Mouse (Mus musculus) cerebellum, postnatal 14 days (tissue): ENCODE measurements around the gene Tspan14.
A peak's percentile ranks its signal among the peaks of the same experiment; 100 is the strongest.

Experiments
- DNase-seq, 2 experiments: peaks; one replicate each; pipeline ENCODE4 v3.0.0; 2021; ENCODE audit warnings: mixed read lengths in 2 of 2

The Tspan14 gene

GRCm38 (mm10) chr14:40966392-40966861, at the start of gene Tspan14:
TSS of gene Tspan14 (minus strand) at chr14:40966807.
- no peak for DNase-seq

GRCm38 (mm10) chr14:41014701-41015240, 48.2 kb upstream of the Tspan14 start:
- DNase-seq, result no peak

DNA sequence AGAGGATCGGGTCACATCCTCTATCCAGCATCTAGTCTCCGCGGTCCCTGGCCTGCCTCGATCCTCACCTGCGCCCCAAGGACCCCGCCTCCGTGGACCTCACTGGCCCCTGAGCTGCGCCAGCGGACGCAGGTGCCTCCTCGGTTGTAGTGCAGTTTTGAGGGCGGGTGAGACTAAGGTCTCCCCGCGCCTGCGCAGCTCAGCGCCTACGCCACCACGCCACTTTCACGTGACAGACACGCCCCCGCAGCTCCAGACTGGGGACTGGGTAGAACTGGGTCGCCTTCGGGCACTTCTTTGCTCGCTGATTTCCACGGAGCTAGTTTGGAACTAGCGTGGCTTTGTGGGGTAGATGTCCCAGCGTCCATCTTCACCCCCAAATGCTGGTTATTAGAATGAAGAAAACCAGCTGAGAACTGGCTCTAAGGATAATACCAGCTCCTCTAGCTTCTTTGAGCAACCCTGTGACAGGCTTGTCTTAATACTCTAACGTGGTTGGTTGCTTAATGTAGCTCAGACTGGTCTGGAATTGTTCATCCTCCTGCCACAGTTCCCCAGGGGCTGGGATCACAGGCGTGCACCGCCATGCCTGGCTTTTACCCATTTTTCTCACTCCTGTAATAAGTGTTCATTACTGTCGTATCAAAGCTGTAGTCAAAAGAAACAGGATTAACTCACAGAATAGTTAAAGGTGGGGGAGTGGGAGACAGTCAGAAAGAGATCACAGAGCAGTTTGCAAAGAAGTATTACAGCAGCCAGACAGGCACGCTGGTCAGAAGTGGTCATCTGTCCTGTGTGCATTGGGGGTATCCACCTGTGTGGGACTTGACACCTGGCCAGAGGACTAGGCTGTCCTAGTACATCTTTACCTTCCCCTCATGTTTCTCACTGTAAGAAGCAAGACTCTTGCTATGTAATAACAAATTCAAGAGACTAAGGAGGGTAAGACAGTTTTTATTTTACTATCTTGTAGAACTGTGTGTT, 47.3 kb upstream of the Tspan14 start, which contains the start of gene Fam213a:
Gene Fam213a (minus strand): TSS at position 159 of the 984 bp plus-strand sequence.
- peak; percentile 94 for DNase-seq

GRCm38 (mm10) chr14:41013143-41013542, 46.5 kb upstream of the Tspan14 start:
- peak in 1 of 2 experiments; percentile 25 for DNase-seq

DNA sequence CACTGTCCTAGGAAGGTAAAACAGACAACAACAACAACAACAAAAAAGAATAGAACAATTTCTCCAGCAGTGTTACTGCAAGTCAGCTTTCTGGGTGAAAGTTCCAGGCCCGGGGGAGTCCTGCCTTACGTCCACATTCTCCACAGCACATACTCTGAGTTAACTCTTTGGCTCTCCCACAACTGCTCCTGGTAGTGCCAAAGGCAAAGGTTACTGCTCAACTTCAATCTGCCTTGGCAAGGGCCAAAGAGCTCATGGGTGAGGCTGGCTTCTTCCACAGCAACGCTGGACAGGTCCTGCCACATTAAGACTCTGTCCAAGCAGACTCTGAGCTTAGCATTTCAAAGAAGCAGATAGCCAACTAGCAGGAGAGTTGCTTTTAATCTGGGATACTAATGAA, 45.3 kb upstream of the Tspan14 start:
- no peak for DNase-seq

- DNase-seq, result peak in 1 of 2 experiments; percentile 16
Measured at GRCm38 (mm10) chr14:41008138-41008537, 41.5 kb upstream of the Tspan14 start.

- no peak for DNase-seq
Measured at GRCm38 (mm10) chr14:41007641-41008040, 41.0 kb upstream of the Tspan14 start.

DNA sequence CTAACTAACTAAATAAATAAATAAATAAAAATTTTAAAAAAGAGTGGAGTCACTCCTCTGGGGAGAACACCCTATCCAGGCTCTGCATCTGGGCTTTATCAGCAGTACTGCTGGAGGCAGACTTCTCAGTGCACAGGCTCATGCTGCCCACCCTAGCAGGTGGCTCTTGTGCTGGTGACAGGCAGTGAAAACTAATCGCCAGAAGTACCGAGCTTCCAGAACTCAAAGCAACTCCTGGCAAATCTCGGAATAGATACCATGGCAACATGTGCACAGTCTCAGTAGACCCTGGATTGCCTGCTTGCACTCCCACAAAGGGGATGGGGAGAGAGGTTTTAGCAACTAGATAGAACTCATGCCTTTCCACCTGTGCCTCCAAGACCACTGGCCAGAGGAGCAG, 40.3 kb upstream of the Tspan14 start:
- no peak for DNase-seq

GRCm38 (mm10) chr14:41006263-41006662, 39.7 kb upstream of the Tspan14 start:
- DNase-seq, result no peak

GRCm38 (mm10) chr14:41005716-41006115, 39.1 kb upstream of the Tspan14 start:
- DNase-seq, result peak in 1 of 2 experiments; percentile 22

DNA sequence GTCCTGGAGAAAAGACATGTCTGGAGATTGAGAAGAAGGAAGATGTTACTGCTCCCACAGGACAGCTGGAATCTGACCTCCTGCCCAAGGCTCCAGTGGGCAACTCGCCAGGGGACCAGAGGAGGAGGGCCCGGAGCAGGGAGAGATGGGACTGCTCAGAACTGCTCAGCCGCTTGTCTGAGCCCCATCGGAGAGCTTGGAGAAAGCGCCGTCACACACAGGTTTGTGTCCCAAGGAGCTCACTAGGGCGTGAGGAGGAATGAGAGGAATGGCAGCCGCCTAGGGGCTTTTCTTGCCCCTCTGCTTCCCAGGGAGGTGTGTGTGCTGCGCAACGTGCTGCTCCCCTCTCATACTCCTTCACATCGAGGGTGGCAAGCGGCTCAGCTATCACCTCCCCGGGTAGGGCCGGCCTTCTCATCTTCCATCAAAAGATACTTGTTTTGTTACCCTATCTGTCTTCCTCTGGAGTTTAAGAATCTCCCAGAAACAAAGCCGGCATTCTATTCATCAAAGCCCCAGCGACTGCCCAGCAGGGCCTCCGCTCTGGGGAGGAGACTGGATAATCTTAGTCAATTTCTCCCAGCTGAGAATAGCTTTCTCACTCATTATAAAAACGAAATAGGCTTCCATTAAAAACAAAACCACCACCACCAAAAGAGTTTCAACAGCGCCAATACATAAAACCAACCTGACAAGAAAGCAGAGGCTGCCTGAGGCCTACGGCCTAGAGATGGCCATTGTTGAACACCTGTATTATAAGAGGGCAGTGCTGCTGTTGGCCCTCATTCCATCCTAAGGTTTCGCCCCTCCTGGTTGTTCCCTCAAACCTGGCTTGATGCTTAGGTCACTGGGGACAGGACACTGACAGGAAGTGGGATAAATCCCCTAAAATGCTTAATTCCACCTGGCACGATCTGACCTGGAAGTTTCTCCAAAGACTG, 37.9 kb upstream of the Tspan14 start:
- DNase-seq, result peak in 1 of 2 experiments; percentile 46

DNA sequence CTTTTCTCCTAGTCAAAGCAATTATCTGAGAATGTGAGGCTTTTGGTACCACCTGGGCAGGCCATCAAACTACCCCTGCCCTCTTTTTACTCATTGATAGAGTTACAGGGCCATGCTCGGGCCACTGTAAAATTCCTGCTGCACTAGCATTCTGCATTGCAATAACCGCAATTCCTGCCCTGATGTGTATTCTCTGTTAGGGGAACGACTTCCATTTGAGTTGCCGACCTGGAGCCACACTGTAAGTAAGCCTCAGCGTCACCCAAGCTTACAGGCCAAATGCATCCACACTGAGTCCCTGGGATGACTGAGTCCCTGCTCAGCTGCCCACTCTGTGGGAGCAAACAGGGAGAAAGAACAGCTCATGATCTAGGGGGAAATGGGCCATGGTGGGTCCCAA, 35.0 kb upstream of the Tspan14 start:
- DNase-seq, result no peak

DNA sequence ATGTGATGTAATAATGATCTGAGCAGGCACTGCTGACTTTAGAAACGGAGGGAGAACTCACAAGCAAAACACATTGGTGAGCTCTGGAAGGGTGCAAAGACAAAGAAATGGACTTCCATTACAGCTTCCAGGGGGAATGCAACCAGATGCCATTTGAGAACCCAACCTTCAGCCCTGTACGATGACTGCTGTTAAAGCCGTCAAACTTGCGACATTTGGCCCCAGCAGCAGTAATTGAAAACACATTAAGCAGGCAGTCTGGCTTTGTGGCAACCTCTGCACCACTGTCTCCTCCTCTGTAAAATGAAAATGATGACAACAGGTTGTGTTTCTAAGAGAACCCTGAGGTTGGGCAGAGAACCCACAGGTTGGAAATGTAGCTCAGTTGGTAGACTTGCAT, 34.2 kb upstream of the Tspan14 start:
- DNase-seq, result no peak

- no peak for DNase-seq
Measured at GRCm38 (mm10) chr14:40999904-41000645, 33.5 kb upstream of the Tspan14 start.

DNA sequence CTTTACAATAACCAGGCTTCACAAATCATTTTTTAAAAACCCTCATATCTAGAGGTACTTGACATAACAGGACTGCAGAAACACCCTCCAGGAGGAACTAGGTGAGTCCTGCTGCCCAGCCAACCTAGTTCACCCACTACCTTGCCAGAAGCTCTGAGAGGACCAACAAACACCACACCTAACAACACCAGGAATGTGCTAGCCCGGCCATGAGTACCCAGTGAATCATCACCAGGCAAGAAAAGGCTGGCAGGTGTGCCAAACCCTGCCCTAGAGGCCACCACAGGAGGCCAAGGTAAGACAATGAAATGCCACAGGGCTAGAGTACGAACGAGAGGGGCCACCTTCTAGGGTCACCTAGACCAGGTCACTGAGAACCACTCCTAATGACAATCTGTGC, 29.6 kb upstream of the Tspan14 start:
- no peak for DNase-seq

DNA sequence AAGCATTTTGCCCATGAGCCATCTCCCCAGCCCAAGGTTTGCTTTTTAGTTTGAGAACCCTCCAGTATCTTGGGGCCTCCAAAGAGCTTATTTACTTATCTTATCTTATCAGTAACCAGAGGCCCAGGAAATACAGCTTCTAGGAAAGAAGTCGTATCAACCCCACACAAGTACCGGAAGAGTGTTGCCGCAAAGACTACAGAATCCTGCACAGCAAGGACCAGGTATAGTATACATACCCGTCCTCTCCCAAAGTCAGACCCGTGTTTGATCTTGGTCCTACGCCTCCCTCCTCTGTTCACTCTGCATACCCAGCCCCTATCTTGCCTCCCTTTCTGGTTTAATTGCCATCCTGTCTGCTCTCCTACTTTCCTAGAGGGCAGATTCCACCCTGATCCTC, 25.9 kb upstream of the Tspan14 start:
- no peak for DNase-seq

DNA sequence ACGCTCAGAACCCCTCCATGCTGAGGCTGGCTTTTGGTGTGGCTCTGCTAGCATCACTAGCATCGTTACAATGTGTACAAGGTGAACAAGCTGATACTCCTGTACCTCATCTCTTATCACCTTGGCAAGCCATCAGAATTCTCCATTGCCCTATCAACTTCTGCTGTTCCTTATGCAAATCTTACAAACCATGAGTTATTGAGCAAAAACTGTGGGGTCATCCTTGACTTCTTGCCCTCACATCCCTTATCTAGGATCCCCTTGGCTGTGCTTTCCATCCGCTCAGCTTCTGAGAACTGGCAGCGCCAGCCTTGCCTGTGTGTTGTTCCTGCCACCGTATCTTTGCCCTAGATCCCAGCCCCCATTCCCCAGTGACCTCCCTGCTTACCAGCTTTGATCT, 22.2 kb upstream of the Tspan14 start:
- no peak for DNase-seq

- no peak for DNase-seq
Measured at GRCm38 (mm10) chr14:40987184-40987583, 20.6 kb upstream of the Tspan14 start.

DNA sequence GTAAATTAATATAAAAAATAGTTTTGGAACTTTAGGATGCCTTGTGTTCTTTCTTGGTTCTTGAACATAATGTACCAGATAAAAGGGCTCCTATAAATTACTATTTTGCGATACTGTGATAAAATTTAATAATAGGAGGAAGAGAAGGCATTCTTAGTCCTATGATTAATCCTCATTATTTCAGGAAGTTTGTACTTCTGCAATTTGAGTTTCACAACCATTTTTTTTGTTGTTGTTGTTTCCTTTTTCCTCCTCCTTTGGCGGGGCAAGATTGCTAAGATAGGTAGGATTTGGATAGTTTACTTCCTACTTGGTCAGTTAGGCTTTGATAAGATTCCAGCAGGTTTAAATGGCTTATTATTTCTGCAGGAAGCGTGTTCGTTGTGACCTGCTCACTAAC, 19.0 kb upstream of the Tspan14 start:
- no peak for DNase-seq

DNA sequence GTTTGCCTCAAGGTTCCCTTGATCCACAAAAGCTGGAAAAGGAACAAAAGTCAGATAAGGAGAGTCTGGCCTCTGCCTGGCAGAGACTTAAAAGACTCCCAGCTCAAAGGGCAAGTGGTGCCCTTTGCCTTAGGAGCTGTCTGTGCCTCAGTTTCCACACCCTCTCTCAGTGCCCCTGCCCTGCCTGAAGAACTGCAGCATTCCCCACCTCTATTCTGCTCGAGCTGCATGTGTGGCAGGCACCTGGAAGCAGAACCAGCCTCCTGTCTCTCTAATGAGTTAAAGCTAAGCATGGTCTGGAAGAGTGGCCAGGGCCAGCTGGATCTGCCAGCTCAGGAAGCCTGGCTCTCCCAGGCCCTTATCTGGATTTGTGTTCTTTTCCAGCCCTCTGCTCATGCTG, 13.1 kb upstream of the Tspan14 start:
- DNase-seq, result no peak

DNA sequence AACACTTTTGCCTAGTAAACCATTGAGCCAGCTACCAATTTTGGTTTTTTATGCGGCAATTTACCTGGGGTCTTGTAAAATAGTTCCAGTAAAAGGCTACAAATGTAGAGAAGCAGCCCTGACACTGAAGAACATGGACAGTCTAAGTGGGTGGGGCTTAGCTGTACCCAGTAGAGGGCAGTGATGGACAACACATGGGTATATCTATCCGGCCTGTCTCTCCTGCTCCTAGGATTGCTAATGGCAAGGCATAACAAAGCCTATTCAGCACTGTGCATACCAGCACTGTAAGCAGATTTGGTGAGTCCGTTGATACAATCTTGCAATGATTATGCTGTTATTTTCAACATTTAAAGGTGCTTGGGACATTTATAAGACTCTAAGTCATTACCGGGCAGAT, 12.4 kb upstream of the Tspan14 start:
- DNase-seq, result peak; percentile 65 to 70

DNA sequence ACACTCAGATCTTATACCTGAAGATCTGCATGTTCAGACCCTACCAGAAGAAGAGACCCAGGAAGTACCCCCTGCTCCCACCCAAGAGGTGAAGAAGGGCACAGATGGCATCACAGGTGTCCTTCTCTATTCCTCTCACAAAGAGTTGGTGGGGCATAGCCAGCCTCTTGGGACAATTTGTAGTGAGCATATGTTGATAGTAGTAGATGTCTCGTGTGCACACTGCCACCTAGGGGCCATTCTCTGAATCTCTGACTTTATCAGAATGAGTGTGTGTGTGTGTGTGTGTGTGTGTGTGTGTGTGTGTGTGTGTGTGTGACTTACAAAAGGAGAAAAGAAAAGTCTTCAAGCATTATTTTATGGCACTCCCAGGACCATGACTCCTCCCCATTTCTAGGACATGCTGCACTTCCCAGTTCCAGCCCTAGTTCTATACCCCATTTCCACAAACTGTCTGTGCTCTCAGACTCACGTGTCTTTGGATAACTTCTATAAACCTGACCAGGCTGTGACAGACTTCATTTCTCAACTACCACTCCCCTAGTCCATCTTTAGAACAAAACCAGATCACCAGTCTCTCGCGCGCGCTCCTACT, 8.6 kb upstream of the Tspan14 start:
- DNase-seq, result peak; percentile 83 to 86
